Mouse (Mus musculus) mouse embryonic stem cell (cell line): ENCODE results near the gene Magea4.

ENCODE experiments used
- in situ Hi-C, 2 experiments: fragments of 300-500 bp; cut with MboI; formaldehyde crosslinking; loops; 1 replicate in 1 of 2; 3 replicates in 1 of 2; pipeline ENCODE4 v1.14.3; 2019 to 2020; ENCODE audit warnings: low sequenced_read_pairs in 2 of 2, low pct_unique_long_range_greater_than_20kb in 1 of 2, mixed read lengths in 1 of 2; ENCODE audit not compliant: unreplicated experiment in 1 of 2

The Magea4 gene

DNA sequence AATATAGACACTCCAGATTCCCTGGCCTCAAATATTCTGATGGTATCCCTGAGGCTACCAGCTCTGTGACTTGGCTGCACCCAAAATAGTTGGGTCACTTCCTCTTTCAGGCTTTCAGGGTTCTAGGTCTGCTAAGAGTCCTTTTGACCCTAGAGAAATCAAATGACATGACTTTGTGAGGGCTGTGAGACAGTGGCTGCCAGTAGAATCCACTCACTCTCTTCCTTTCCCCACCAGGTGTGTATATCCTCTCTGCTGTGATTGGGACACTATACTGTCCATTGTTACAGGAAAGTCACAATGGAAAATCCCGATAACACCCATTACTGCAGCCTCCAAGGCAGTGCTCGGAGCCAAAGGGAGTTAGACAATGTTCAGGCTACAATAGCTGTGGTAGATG lies at the start of gene Magea4:
Gene Magea4 (plus strand): TSS at position 301 of the 400 bp plus-strand sequence.
- in situ Hi-C loops, result loop anchor here in 1 of 2 experiments (25.0 kb wide), 1 partner anchor 109 kb away; no protein-coding TSS in a partner anchor

DNA sequence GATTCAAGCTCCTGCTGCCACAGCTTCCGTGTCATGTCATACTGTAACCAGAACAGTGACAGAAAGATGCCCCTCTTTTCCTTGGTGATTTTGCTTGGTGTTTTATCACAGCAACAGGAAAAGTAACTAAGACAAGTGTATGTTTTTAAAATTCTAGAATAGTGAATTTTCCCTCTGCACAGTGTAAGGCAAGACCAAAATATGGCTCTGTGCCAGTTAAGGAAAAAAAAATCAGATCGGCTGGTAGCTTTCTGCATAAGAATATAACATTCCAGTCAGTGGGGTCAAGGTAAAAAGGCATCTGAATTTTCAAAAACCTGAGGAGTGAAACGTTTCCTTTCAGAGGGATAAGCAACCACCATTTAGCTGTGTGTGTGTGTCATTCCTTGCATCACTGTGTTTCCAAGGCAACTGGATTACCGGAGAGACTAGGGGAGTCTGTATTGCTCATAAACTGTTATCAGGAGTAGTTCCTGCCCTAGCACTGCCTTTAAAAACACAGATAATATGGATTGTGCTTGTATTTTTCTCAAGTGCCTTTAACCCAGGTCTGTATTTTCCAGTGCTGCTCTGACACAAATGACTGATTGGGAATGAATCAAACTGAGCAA lies 18.8 kb upstream of the Magea4 start:
- in situ Hi-C loops, result loop anchor here in 1 of 2 experiments (25.0 kb wide), 1 partner anchor 91 kb away; no protein-coding TSS in a partner anchor

DNA sequence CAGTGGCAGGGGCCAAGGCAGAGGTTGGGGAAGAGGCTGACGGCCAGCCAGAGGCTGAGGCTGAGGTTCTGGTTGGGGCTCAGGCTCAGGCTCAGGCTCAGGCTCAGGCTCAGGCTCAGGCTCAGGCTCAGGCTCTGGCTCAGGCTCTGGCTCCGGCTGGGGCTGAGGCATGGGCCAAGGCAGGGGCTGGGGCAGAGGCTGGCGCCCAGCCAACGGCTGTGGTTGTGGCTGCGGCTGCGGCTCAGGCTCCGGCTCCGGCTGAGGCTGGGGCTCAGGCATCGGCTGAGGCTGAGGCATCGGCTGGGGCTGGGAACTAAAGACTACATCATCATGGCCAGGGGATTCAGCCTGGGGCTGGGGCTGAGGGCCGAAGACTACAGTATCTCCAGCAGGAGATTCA lies 48.8 kb downstream of the Magea4 start:
- in situ Hi-C loops, result no loop called here
